Mouse (Mus musculus) midbrain, embryonic 11.5 days (tissue): ENCODE measurements around the gene Wnt5b. TPM values are rescaled to one million over a fixed set of nuclear protein-coding genes. Genes with fewer than 3 reads are reported as not detected.
A peak's percentile ranks its signal among the peaks of the same experiment; 100 is the strongest.
"Not testable (repeated sequence)": the region's sequence is repeated elsewhere in the genome, so short reads cannot be mapped to it uniquely, and the experiment has no call there.

Source experiments
- ATAC-seq: fragments of 200-750 bp; cut with Nextera tagmentation; 2 replicates; pipeline ENCODE4 v1.8.0; 2017; ENCODE audit warnings: moderate TSS enrichment, moderate library complexity; ENCODE audit not compliant: low FRiP score
- DNase-seq: peaks from one replicate; pipeline ENCODE4 v3.0.0; 2015; ENCODE audit warnings: low spot score; ENCODE audit errors: missing footprints
- H3K27ac ChIP-seq: fragments of 300-500 bp; sonication (generic); 2 replicates; pipeline ENCODE4 v1.5.1; 2014; ENCODE audit warnings: low read depth, low read length
- H3K27me3 ChIP-seq: fragments of 300-500 bp; sonication (generic); 2 replicates; pipeline ENCODE4 v1.6.1; 2014; ENCODE audit warnings: mild to moderate bottlenecking, low read length, moderate library complexity, mixed read lengths; ENCODE audit not compliant: control insufficient read depth, insufficient read depth
- H3K36me3 ChIP-seq: fragments of 300-500 bp; sonication (generic); 2 replicates; pipeline ENCODE4 v1.6.1; 2014; ENCODE audit warnings: mild to moderate bottlenecking, low read length, moderate library complexity, mixed read lengths; ENCODE audit not compliant: control insufficient read depth, insufficient read depth
- H3K4me1 ChIP-seq: fragments of 300-500 bp; sonication (generic); 2 replicates; pipeline ENCODE4 v1.6.1; 2014; ENCODE audit warnings: low read length; ENCODE audit not compliant: control insufficient read depth, insufficient read depth
- H3K4me2 ChIP-seq: fragments of 300-500 bp; sonication (generic); 2 replicates; pipeline ENCODE4 v1.6.1; 2014; ENCODE audit warnings: mild to moderate bottlenecking, moderate library complexity
- H3K4me3 ChIP-seq: fragments of 300-500 bp; sonication (generic); 2 replicates; pipeline ENCODE4 v1.5.1; 2014; ENCODE audit warnings: low read depth, low read length
- H3K9ac ChIP-seq: fragments of 300-500 bp; sonication (generic); 2 replicates; pipeline ENCODE4 v1.6.1; 2014; ENCODE audit warnings: low read length
- H3K9me3 ChIP-seq: fragments of 300-500 bp; sonication (generic); 2 replicates; pipeline ENCODE4 v1.6.1; 2016; ENCODE audit warnings: low read length; ENCODE audit not compliant: control insufficient read depth
- WGBS: fragments of 180-500 bp; shearing (Covaris S2); extraction: QIAGEN DNeasy Blood & Tissue Kit; methylation state at CpG from one replicate; pipeline ENCODE4 v1.1.7; 2014; 5-methylcytosine and 5-hydroxymethylcytosine counted together
- polyA plus RNA-seq: library from polyadenylated mRNA; unstranded; fragments of >200 nt; fragmentation: Nextera tagmentation; extraction: Ambion mirVana; gene quantifications from 2 replicates; pipeline ENCODE4 v1.2.1, GENCODE M21; 2014

The Wnt5b gene
- polyA plus RNA-seq, 1 experiment from 2014 or later, result 9.2 TPM

- Histone ChIP-seq H3K9ac (no peak overlapping the region), H3K4me1 (peaks cover 14% of the 10 kb centered on the region), H3K36me3 (no peaks in the 10 kb centered on the region), H3K27ac (no peak overlapping the region), H3K9me3 (no peaks in the 10 kb centered on the region), H3K27me3 (no peaks in the 10 kb centered on the region), H3K4me2 (no peak overlapping the region), H3K4me3 (no peak overlapping the region)
- DNase-seq (no peak), ATAC-seq (no peak)
- WGBS, result 80% methylated on average over 11 of the region's 11 CpGs
These were observed 98.2 kb downstream of the Wnt5b start for GRCm38 (mm10) chr6:119445671-119446607.

- 48% methylated on average over 12 of the region's 12 CpGs for WGBS
- DNase-seq (peak; percentile 97), ATAC-seq (peak; percentile 61)
- Histone ChIP-seq H3K27ac (no peak overlapping the region), H3K9ac (no peak overlapping the region), H3K4me2 (no peak overlapping the region), H3K9me3 (no peaks in the 10 kb centered on the region), H3K4me1 (peaks cover 9% of the 10 kb centered on the region), H3K4me3 (no peak overlapping the region), H3K36me3 (no peaks in the 10 kb centered on the region), H3K27me3 (no peaks in the 10 kb centered on the region)
These were observed 100.2 kb downstream of the Wnt5b start for GRCm38 (mm10) chr6:119443742-119444645.

GRCm38 (mm10) chr6:119442729-119443128 lies 101.4 kb downstream of the Wnt5b start:
- not testable (repeated sequence) for H3K27ac ChIP-seq, DNase-seq, H3K9ac ChIP-seq, H3K4me2 ChIP-seq, H3K36me3 ChIP-seq, H3K27me3 ChIP-seq, H3K4me3 ChIP-seq, H3K4me1 ChIP-seq, H3K9me3 ChIP-seq, ATAC-seq
- WGBS, result 82% methylated on average over 5 of the region's 5 CpGs

GRCm38 (mm10) chr6:119437894-119438761 lies 106.0 kb downstream of the Wnt5b start:
- H3K27ac ChIP-seq, result no peak overlapping the region; the same call in 1 of the 2 replicates
- 52% methylated on average over 8 of the region's 8 CpGs for WGBS
- H3K9ac ChIP-seq, result no peak overlapping the region
- peak; percentile 81 for ATAC-seq
- DNase-seq, result no peak
- H3K36me3 ChIP-seq, result no peaks in the 10 kb centered on the region
- peaks cover 3% of the 10 kb centered on the region for H3K4me1 ChIP-seq
- no peak overlapping the region for H3K4me3 ChIP-seq
- H3K4me2 ChIP-seq, result no peak overlapping the region
- no peaks in the 10 kb centered on the region for H3K9me3 ChIP-seq
- H3K27me3 ChIP-seq, result no peaks in the 10 kb centered on the region

- DNase-seq, result no peak
- Histone ChIP-seq H3K4me3 (no peak overlapping the region), H3K27ac (no peak overlapping the region), H3K4me1 (peaks cover 3% of the 10 kb centered on the region), H3K36me3 (no peaks in the 10 kb centered on the region), H3K27me3 (no peaks in the 10 kb centered on the region), H3K4me2 (no peak overlapping the region), H3K9ac (no peak overlapping the region), H3K9me3 (no peaks in the 10 kb centered on the region)
- WGBS, result 86% methylated on average over 4 of the region's 4 CpGs
- no peak for ATAC-seq
These were observed 109.8 kb downstream of the Wnt5b start for GRCm38 (mm10) chr6:119434394-119434793.

- H3K36me3 ChIP-seq, result no peaks in the 10 kb centered on the region
- WGBS, result 85% methylated on average over 6 of the region's 6 CpGs
These were observed 112.3 kb downstream of the Wnt5b start for GRCm38 (mm10) chr6:119431751-119432324.

GRCm38 (mm10) chr6:119430508-119430907 lies 113.6 kb downstream of the Wnt5b start:
- ATAC-seq (no peak), DNase-seq (peak; percentile 90)
- no peak overlapping the region for H3K4me3 ChIP-seq
- H3K4me2 ChIP-seq, result no peak overlapping the region
- no peaks in the 10 kb centered on the region for H3K4me1 ChIP-seq
- no peaks in the 10 kb centered on the region for H3K27me3 ChIP-seq
- H3K9ac ChIP-seq, result no peak overlapping the region
- no peak overlapping the region for H3K27ac ChIP-seq
- no peaks in the 10 kb centered on the region for H3K36me3 ChIP-seq
- WGBS, result 49% methylated on average over 2 of the region's 2 CpGs
- no peaks in the 10 kb centered on the region; the same call in 1 of the 2 replicates for H3K9me3 ChIP-seq

More at GRCm38 (mm10) chr6:119431751-119432324, 112.3 kb downstream of the Wnt5b start:
- no peak overlapping the region for H3K4me3 ChIP-seq
- ATAC-seq (no peak), DNase-seq (no peak)
- no peaks in the 10 kb centered on the region; the same call in 1 of the 2 replicates for H3K9me3 ChIP-seq
- no peaks in the 10 kb centered on the region for H3K27me3 ChIP-seq
- no peak overlapping the region for H3K4me2 ChIP-seq
- no peak overlapping the region for H3K9ac ChIP-seq
- no peak overlapping the region for H3K27ac ChIP-seq
- H3K4me1 ChIP-seq, result no peaks in the 10 kb centered on the region

- Histone ChIP-seq H3K9ac (no peak overlapping the region), H3K36me3 (no peaks in the 10 kb centered on the region), H3K27me3 (no peaks in the 10 kb centered on the region), H3K4me1 (no peaks in the 10 kb centered on the region), H3K4me2 (no peak overlapping the region), H3K9me3 (no peaks in the 10 kb centered on the region; the same call in 1 of the 2 replicates), H3K27ac (no peak overlapping the region), H3K4me3 (no peak overlapping the region)
- DNase-seq (no peak), ATAC-seq (no peak)
- WGBS, result 96% methylated on average over 13 of the region's 13 CpGs
These were observed 114.8 kb downstream of the Wnt5b start for GRCm38 (mm10) chr6:119429311-119429710.
